Mouse (Mus musculus) heart, embryonic 11.5 days (tissue): ENCODE results near the gene Gprc5b. TPM values are rescaled to one million over a fixed set of nuclear protein-coding genes. Genes with fewer than 3 reads are reported as not detected.
A peak's percentile ranks its signal among the peaks of the same experiment; 100 is the strongest.

Experiments
- ATAC-seq: fragments of 200-750 bp; cut with Nextera tagmentation; replicated peaks from 2 replicates; pipeline ENCODE4 v1.8.0; 2017; ENCODE audit warnings: moderate library complexity; ENCODE audit not compliant: insufficient number of reproducible peaks, low FRiP score, low TSS enrichment
- H3K27ac ChIP-seq: fragments of 300-500 bp; sonication (generic); 2 replicates; pipeline ENCODE4 v1.5.1; 2014; ENCODE audit warnings: mild to moderate bottlenecking, low read depth, low read length
- H3K27me3 ChIP-seq: fragments of 300-500 bp; sonication (generic); 2 replicates; pipeline ENCODE4 v1.6.1; 2014; ENCODE audit warnings: mild to moderate bottlenecking, low read length, mixed read lengths; ENCODE audit not compliant: control insufficient read depth, insufficient read depth
- H3K36me3 ChIP-seq: fragments of 300-500 bp; sonication (generic); 2 replicates; pipeline ENCODE4 v1.6.1; 2014; ENCODE audit warnings: mild to moderate bottlenecking, low read length, moderate library complexity, mixed read lengths; ENCODE audit not compliant: control insufficient read depth, insufficient read depth
- H3K4me1 ChIP-seq: fragments of 300-500 bp; sonication (generic); 2 replicates; pipeline ENCODE4 v1.6.1; 2014; ENCODE audit warnings: low read length; ENCODE audit not compliant: control insufficient read depth, insufficient read depth
- H3K4me2 ChIP-seq: fragments of 300-500 bp; sonication (generic); 2 replicates; pipeline ENCODE4 v1.6.1; 2014; ENCODE audit warnings: mild to moderate bottlenecking, moderate library complexity
- H3K4me3 ChIP-seq: fragments of 300-500 bp; sonication (generic); 2 replicates; pipeline ENCODE4 v1.5.1; 2014; ENCODE audit warnings: low read depth, low read length
- H3K9ac ChIP-seq: fragments of 300-500 bp; sonication (generic); 2 replicates; pipeline ENCODE4 v1.6.1; 2014; ENCODE audit warnings: mild to moderate bottlenecking, low read depth, low read length, moderate library complexity
- H3K9me3 ChIP-seq: fragments of 300-500 bp; sonication (generic); replicated peaks from 2 replicates; pipeline ENCODE4 v1.6.1; 2016; ENCODE audit warnings: low read length; ENCODE audit not compliant: control insufficient read depth
- WGBS: fragments of 180-500 bp; shearing (Covaris S2); extraction: QIAGEN DNeasy Blood & Tissue Kit; methylation state at CpG from one replicate; pipeline ENCODE4 v1.1.7; 2014; ENCODE audit not compliant: insufficient replicate concordance; 5-methylcytosine and 5-hydroxymethylcytosine counted together
- polyA plus RNA-seq: library from polyadenylated mRNA; unstranded; fragments of >200 nt; fragmentation: Nextera tagmentation; extraction: Ambion mirVana; gene quantifications from 2 replicates; pipeline ENCODE4 v1.2.1, GENCODE M21; 2014

The Gprc5b gene
- polyA plus RNA-seq, 1 experiment from 2014 or later, result 5.7 TPM

GRCm38 (mm10) chr7:118972306-118972705 lies 22.7 kb downstream of the Gprc5b start:
- ATAC-seq, result no peak
- Histone ChIP-seq H3K4me1 (peaks cover 5% of the 10 kb centered on the region; the same call in 1 of the 2 replicates), H3K9ac (no peak overlapping the region), H3K9me3 (no peaks in the 10 kb centered on the region), H3K27me3 (no peaks in the 10 kb centered on the region), H3K36me3 (no peaks in the 10 kb centered on the region), H3K27ac (no peak overlapping the region), H3K4me2 (no peak overlapping the region), H3K4me3 (no peak overlapping the region)
- 80% methylated on average over 5 of the region's 5 CpGs for WGBS

DNA sequence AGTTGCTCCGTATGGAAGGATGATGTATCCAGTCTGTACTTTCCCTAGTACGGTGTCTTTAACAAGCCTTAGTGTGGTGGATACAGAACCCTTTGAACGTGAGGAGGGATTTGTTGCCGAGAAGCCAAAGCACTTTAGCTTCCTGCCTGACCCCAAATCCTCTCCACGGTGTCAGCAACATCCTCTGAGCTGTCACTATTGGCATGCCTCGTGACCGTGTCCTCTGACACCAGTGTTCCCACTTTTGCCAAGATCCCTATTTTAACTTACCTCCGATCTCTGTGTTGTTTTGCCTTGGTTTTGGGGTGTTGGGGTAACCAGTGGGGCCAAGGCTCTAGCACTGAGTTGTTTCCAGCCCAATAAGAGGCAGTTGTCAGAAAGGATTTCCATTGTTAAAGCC lies 23.5 kb downstream of the Gprc5b start:
- Histone ChIP-seq H3K4me3 (no peak overlapping the region), H3K27ac (no peak overlapping the region), H3K4me1 (peaks cover 5% of the 10 kb centered on the region; the same call in 1 of the 2 replicates), H3K36me3 (no peaks in the 10 kb centered on the region), H3K9ac (no peak overlapping the region), H3K4me2 (no peak overlapping the region), H3K9me3 (no peaks in the 10 kb centered on the region), H3K27me3 (no peaks in the 10 kb centered on the region)
- 49% methylated on average over 8 of the region's 8 CpGs for WGBS
- no peak for ATAC-seq

DNA sequence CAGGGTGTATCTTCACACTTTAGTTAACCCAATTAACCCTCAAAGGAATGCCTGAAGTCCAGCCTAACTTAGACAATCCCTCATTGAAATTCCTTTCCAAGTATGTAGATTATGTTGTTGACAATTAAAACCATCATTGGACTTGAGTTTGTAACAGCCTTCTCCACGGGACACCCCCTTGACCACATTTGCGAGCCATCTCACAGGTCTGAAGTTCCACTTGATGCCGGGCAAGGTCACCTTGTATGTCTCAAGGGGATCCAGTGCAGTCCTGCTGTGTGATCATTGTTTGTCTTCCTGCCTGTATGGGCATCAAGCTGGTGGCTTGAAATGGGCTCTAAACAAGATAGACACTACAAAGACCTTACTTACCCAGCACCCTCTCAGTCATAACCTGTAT lies 26.1 kb downstream of the Gprc5b start:
- H3K36me3 ChIP-seq, result no peaks in the 10 kb centered on the region
- no peak overlapping the region for H3K4me2 ChIP-seq
- 84% methylated on average over 3 of the region's 3 CpGs for WGBS
- H3K9me3 ChIP-seq, result no peaks in the 10 kb centered on the region
- no peak overlapping the region for H3K27ac ChIP-seq
- H3K4me1 ChIP-seq, result no peaks in the 10 kb centered on the region; the same call in 1 of the 2 replicates
- no peak overlapping the region for H3K9ac ChIP-seq
- no peak for ATAC-seq
- H3K4me3 ChIP-seq, result no peak overlapping the region
- no peaks in the 10 kb centered on the region for H3K27me3 ChIP-seq

GRCm38 (mm10) chr7:118965198-118965597 lies 29.8 kb downstream of the Gprc5b start:
- no peak for ATAC-seq
- Histone ChIP-seq H3K4me2 (no peak overlapping the region), H3K9ac (no peak overlapping the region), H3K27me3 (no peaks in the 10 kb centered on the region), H3K9me3 (no peaks in the 10 kb centered on the region), H3K4me1 (no peaks in the 10 kb centered on the region; the same call in 1 of the 2 replicates), H3K27ac (no peak overlapping the region), H3K4me3 (no peak overlapping the region), H3K36me3 (no peaks in the 10 kb centered on the region)
- WGBS, result 22% methylated on average over 7 of the region's 7 CpGs

DNA sequence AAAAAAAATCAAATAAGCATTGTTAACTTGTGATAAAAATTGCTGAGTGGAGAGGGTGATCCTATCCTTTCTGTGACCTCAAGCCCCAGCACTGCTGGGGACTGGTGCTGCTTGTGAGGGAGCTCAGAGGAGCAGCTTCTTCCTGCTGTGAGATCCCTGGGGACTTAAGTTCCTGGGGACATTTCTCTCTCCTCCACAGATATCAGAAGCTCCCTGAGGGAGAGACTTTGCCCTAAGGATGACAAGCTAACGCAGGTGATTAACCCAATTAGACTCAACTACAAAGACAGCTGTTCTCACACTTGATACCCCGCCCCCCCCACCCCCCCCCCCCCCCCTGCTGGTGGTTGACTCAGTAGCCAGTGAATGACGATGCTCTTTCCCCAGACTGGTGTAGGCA lies 30.2 kb downstream of the Gprc5b start:
- no peaks in the 10 kb centered on the region; the same call in 1 of the 2 replicates for H3K4me1 ChIP-seq
- no peak overlapping the region for H3K4me3 ChIP-seq
- H3K27me3 ChIP-seq, result no peaks in the 10 kb centered on the region
- H3K4me2 ChIP-seq, result no peak overlapping the region
- no peak overlapping the region for H3K27ac ChIP-seq
- no peaks in the 10 kb centered on the region for H3K36me3 ChIP-seq
- ATAC-seq, result no peak
- no peaks in the 10 kb centered on the region for H3K9me3 ChIP-seq
- WGBS, result 3% methylated on average over 3 of the region's 3 CpGs
- H3K9ac ChIP-seq, result no peak overlapping the region

DNA sequence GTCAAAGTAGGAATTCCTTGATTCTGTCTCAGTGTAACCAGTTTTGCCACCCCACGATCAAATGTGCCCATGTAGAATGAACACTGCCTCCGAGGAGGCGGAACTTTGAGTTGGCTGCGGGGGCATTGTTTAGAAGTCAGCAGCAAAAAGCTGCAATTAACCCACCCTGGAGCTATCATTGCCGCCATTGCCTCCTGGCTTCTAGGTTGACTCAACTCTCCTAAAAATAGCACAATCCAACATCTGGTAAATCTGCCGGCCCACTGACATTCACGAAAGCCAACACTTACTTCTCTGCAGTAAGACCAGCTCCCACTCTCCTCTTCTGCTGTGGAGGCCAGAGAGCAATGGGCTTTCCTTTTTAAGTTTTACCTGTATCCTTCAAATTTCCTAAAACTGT lies 35.8 kb downstream of the Gprc5b start:
- H3K9ac ChIP-seq, result no peak overlapping the region
- no peak overlapping the region for H3K27ac ChIP-seq
- no peaks in the 10 kb centered on the region for H3K36me3 ChIP-seq
- H3K27me3 ChIP-seq, result no peaks in the 10 kb centered on the region
- WGBS, result 53% methylated on average over 7 of the region's 7 CpGs
- 0 out of 2 replicates have a peak, but pooled peaks cover 3% of the 10 kb centered on the region for H3K4me1 ChIP-seq
- H3K4me2 ChIP-seq, result no peak overlapping the region
- ATAC-seq, result no peak
- no peak overlapping the region for H3K4me3 ChIP-seq
- H3K9me3 ChIP-seq, result no peaks in the 10 kb centered on the region

- H3K9ac ChIP-seq, result no peak overlapping the region
- no peak overlapping the region for H3K4me3 ChIP-seq
- no peaks in the 10 kb centered on the region for H3K27me3 ChIP-seq
- 0 out of 2 replicates have a peak overlapping the region, but pooled peaks have one; percentile 17 for H3K27ac ChIP-seq
- 57% methylated on average over 4 of the region's 4 CpGs for WGBS
- H3K36me3 ChIP-seq, result no peaks in the 10 kb centered on the region
- no peak overlapping the region for H3K4me2 ChIP-seq
- no peak for ATAC-seq
- 0 out of 2 replicates have a peak, but pooled peaks cover 3% of the 10 kb centered on the region for H3K4me1 ChIP-seq
- H3K9me3 ChIP-seq, result no peaks in the 10 kb centered on the region
Observed at GRCm38 (mm10) chr7:118956616-118957246, 38.3 kb downstream of the Gprc5b start.

DNA sequence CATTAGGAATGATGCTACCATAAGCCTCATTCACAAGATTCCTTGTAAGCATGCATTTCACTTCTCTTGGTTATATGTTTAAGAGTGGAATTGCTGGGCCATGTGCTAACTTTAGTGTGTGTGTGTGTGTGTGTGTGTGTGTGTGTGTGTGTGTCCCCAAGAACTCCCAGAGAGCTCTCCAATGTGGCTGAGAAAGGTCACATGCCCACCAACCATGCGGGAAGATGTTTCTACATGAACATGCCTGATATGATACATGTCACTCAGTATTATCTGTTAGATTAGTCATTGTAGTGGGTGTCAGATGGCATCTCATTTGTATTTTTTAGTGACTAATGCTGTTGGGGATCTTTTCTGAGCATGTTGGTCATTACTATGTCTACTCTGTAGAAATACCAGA lies 40.0 kb downstream of the Gprc5b start:
- H3K9me3 ChIP-seq, result no peaks in the 10 kb centered on the region
- no peak overlapping the region for H3K4me2 ChIP-seq
- H3K27ac ChIP-seq, result no peak overlapping the region
- H3K9ac ChIP-seq, result no peak overlapping the region
- no peak for ATAC-seq
- H3K4me1 ChIP-seq, result 0 out of 2 replicates have a peak, but pooled peaks cover 3% of the 10 kb centered on the region
- no peaks in the 10 kb centered on the region for H3K27me3 ChIP-seq
- no peak overlapping the region for H3K4me3 ChIP-seq
- 78% methylated on average over 1 of the region's 1 CpGs for WGBS
- H3K36me3 ChIP-seq, result no peaks in the 10 kb centered on the region
